In genomic region chr7:100121376-100121789, GRCm38 (mm10) we compare ENCODE assay signal across 8 mouse cellular contexts. TPM values are rescaled to one million over a fixed set of nuclear protein-coding genes. Genes with fewer than 3 reads are reported as not detected.
DNase-seq lines count a peak whose midpoint lies in the region; ATAC-seq lines count a peak whose summit lies in the region.

TSS of gene Pold3 (minus strand) at chr7:100121565.

- peak; percentile 89 for DNase-seq in adipocyte (ENCODE audit: low spot score)
- peak; percentile 98 for DNase-seq in embryo, embryonic 10 days (ENCODE audit: low spot score)
- DNase-seq in gastrocnemius, postnatal 10 days = peak; percentile 99
- peak; percentile 98 for DNase-seq in induced T-regulatory cell, adult 2 months (ENCODE audit: low read depth)
- peak; percentile 93 to 99 for DNase-seq in left cerebral cortex, adult 9 months (ENCODE audit: low spot score in 2 of 2)
- DNase-seq in right cerebral cortex, postnatal 14 days = peak; percentile 99
- DNase-seq in urinary bladder, postnatal 36 days (ENCODE audit: low spot score in 2 of 2) = peak; percentile 99 to 100

- peak; percentile 91 for ATAC-seq in megakaryocyte progenitor cell, adult 5-6 weeks (replicated peaks; ENCODE audit: poor library complexity)

RNA-seq across cellular contexts. Expression of gene Pold3, which starts in this region (rescaled TPM):
- 10 to 100 TPM in 1 of 2 experiments, 1 to 10 TPM in 1; 8.8 to 14.2 TPM for total RNA-seq in gastrocnemius, postnatal 10 days (2021)
- 49.4 and 51.4 TPM in 2 replicates for total RNA-seq in megakaryocyte progenitor cell, adult 5-6 weeks (2015)
- 119 and 166 TPM in 2 replicates for total RNA-seq in megakaryocyte progenitor cell, adult 5-6 weeks (2017)

Comparison
In these comparisons a context has a peak if more than half of its experiments do, and no peak if none do; other contexts are left out.
1. Peak in every context shown above with its lines: DNase-seq and ATAC-seq.